Mouse (Mus musculus) testis, adult 2 months (tissue): Measurements from ENCODE around the gene P2rx7. TPM values are rescaled to one million over a fixed set of nuclear protein-coding genes. Genes with fewer than 3 reads are reported as not detected.

Experiments
- H3K27ac ChIP-seq: fragments of 200-500 bp; 2 replicates; pipeline ENCODE4 v1.5.1; 2012; ENCODE audit warnings: low read depth, low read length; ENCODE audit not compliant: control insufficient read depth, insufficient read depth
- H3K27me3 ChIP-seq: fragments of 200-500 bp; 2 replicates; pipeline ENCODE4 v1.6.1; 2012; ENCODE audit warnings: mild to moderate bottlenecking, low read length, moderate library complexity; ENCODE audit not compliant: control insufficient read depth, insufficient read depth
- H3K36me3 ChIP-seq: fragments of 200-500 bp; 2 replicates; pipeline ENCODE4 v1.6.1; 2012; ENCODE audit warnings: mild to moderate bottlenecking, low read length; ENCODE audit not compliant: control insufficient read depth, insufficient read depth
- H3K4me1 ChIP-seq: fragments of 200-500 bp; 2 replicates; pipeline ENCODE4 v1.6.1; 2012; ENCODE audit warnings: low read length; ENCODE audit not compliant: control insufficient read depth, insufficient read depth
- H3K4me3 ChIP-seq: fragments of 200-500 bp; 2 replicates; pipeline ENCODE4 v1.5.1; 2012; ENCODE audit warnings: low read depth, mild to moderate bottlenecking, low read length, moderate library complexity, mixed read lengths; ENCODE audit not compliant: control insufficient read depth
- CTCF ChIP-seq: fragments of 200-500 bp; IDR thresholded peaks from 2 replicates; pipeline ENCODE4 v1.5.1; 2012; ENCODE audit warnings: low read depth, mild to moderate bottlenecking, inconsistent platforms, low read length, moderate library complexity; ENCODE audit not compliant: control insufficient read depth, insufficient read depth, insufficient replicate concordance
- POLR2A ChIP-seq: fragments of 200-500 bp; IDR thresholded peaks from 2 replicates; pipeline ENCODE4 v1.6.1; 2012; ENCODE audit warnings: low read depth, mild to moderate bottlenecking, inconsistent platforms, low read length, moderate library complexity; ENCODE audit not compliant: control insufficient read depth
- polyA plus RNA-seq: library from polyadenylated mRNA; depleted of rRNA; stranded (reverse); fragments of >200 nt; gene quantifications from 2 replicates; pipeline ENCODE4 v1.2.3, GENCODE M21; 2012

Gene P2rx7
- polyA plus RNA-seq, 1 experiment = 5.0 TPM

DNA sequence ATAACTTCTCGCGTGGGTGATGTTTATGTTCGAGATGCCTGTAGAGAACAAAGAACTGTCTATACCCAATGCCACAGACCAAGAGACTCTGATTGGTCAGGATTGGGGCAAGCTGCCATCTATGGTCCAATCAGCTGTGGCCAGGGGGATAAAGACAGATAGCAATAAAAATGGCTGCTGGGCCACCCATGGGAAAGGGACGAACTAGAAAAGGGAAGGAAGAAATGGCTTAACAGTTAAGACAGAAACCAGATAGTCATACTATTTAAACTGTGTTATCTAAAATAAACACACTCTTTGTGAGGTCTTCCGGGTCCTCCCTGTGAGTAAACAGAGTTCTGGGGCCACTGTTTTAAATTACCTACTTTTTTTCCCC lies 57.1 kb downstream of the P2rx7 start:
- no peak for TF ChIP-seq CTCF
- TF ChIP-seq POLR2A = no peak
- Histone ChIP-seq H3K4me3 (no peak overlapping the region), H3K27ac (no peak overlapping the region), H3K4me1 (peaks cover 4% of the 10 kb centered on the region), H3K27me3 (no peaks in the 10 kb centered on the region), H3K36me3 (no peaks in the 10 kb centered on the region)

DNA sequence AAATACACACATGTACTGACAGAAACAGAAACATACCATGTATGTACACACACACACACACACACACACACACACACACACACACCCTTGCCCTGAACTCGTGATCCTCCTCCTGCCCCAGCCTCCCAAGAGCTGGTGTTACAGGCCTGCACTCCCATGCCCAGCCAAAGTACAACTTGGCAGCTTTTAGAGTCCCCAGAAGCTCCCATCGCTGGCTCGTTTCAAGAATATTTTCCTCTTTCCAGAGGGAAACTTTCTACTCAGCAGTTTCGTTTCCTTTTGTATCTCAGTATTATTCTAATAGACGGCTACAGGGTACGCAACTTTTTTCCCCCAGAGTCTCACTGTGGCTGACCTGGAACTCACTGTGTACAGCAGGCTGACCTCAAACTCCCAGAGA lies 58.4 kb downstream of the P2rx7 start:
- H3K36me3 ChIP-seq = no peaks in the 10 kb centered on the region
- no peaks in the 10 kb centered on the region for H3K27me3 ChIP-seq
- TF ChIP-seq POLR2A (no peak), CTCF (no peak)
- no peak overlapping the region for H3K4me3 ChIP-seq
- peaks cover 7% of the 10 kb centered on the region for H3K4me1 ChIP-seq
- peak overlapping the region; percentile 42; the same call in 1 of the 2 replicates for H3K27ac ChIP-seq

DNA sequence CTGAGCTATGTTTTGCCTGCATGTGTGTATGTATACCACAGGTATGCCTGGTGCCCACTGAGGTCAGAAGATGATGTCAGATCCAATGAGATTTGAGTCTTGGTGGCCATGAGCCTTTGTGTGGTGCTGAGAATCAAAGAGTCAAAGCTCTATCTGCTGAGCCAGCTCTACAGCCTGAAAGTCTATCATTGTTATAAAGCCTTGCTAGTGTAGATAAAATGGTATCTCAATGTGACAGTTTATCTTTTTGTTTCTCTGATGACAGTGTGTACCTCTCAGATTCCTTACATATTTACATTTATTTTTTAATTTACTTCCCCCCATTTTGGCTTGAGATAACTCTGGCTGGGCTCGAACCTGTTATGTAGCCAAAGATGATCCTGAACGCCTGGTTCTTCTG lies 59.9 kb downstream of the P2rx7 start:
- Histone ChIP-seq H3K27ac (no peak overlapping the region), H3K36me3 (no peaks in the 10 kb centered on the region), H3K4me1 (peaks cover 7% of the 10 kb centered on the region), H3K4me3 (no peak overlapping the region), H3K27me3 (no peaks in the 10 kb centered on the region)
- TF ChIP-seq POLR2A (no peak), CTCF (no peak)

DNA sequence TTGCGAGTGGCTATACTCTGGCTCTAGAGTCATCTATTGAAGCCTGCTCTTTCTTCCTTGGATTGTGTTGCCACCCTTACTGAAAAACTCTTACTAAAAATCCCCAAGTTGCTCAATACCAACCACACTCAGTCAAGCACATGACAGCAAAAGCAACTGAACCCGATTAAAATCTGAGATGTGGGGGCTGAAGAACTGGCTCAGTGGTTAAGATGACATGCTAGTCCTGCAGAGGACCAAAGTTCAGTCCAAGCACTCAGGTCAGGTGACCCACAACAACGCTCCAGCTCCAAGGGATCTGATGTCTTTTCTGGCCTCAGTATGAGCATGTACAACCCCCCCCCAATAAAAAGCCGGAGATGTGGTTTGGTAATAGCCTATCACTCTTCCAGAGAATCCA lies 60.9 kb downstream of the P2rx7 start:
- no peaks in the 10 kb centered on the region for H3K27me3 ChIP-seq
- TF ChIP-seq POLR2A (no peak), CTCF (no peak)
- H3K27ac ChIP-seq = no peak overlapping the region
- peaks cover 7% of the 10 kb centered on the region for H3K4me1 ChIP-seq
- H3K36me3 ChIP-seq = no peaks in the 10 kb centered on the region
- no peak overlapping the region for H3K4me3 ChIP-seq

DNA sequence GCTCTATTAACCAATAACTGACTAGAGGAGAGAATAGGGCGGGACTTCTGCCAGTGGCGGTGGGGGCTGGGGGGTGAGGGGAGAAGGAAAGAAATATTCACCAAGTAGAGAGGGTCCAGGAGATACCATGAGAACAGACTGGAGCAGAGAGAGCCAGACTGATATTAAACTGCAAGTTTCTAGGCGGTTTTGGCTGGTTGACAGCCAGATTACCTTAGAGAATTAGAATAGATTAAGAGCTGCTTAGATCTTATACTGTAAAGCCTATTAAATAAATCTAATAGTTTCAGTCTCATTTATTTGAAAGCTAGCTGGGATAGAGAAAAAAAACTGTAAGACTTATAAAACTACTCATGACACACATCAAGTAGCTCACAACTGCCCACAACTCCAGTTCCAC lies 61.5 kb downstream of the P2rx7 start:
- H3K4me3 ChIP-seq = no peak overlapping the region
- no peaks in the 10 kb centered on the region for H3K36me3 ChIP-seq
- no peak overlapping the region for H3K27ac ChIP-seq
- peaks cover 7% of the 10 kb centered on the region for H3K4me1 ChIP-seq
- no peak for TF ChIP-seq POLR2A
- TF ChIP-seq CTCF = no peak
- H3K27me3 ChIP-seq = no peaks in the 10 kb centered on the region

DNA sequence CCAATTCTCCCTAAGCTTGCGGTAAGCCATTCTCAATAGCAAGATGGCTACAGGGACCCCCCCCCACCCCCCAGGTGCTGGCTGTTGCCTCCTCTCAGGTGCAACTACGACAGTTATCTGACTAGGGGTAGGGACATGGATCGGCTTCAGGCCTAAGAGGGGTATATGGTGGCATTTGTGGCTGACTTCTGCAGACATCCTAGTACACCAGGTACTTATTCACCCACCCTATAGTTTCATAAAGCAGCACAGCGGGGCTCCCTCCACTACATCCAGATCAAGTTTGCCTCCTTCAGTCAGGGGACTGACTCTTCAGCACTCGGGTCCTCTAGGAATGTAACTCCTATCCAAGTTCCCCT lies 63.2 kb downstream of the P2rx7 start:
- Histone ChIP-seq H3K4me3 (peak overlapping the region; percentile 91), H3K36me3 (no peaks in the 10 kb centered on the region), H3K27ac (peak overlapping the region; percentile 41)

DNA sequence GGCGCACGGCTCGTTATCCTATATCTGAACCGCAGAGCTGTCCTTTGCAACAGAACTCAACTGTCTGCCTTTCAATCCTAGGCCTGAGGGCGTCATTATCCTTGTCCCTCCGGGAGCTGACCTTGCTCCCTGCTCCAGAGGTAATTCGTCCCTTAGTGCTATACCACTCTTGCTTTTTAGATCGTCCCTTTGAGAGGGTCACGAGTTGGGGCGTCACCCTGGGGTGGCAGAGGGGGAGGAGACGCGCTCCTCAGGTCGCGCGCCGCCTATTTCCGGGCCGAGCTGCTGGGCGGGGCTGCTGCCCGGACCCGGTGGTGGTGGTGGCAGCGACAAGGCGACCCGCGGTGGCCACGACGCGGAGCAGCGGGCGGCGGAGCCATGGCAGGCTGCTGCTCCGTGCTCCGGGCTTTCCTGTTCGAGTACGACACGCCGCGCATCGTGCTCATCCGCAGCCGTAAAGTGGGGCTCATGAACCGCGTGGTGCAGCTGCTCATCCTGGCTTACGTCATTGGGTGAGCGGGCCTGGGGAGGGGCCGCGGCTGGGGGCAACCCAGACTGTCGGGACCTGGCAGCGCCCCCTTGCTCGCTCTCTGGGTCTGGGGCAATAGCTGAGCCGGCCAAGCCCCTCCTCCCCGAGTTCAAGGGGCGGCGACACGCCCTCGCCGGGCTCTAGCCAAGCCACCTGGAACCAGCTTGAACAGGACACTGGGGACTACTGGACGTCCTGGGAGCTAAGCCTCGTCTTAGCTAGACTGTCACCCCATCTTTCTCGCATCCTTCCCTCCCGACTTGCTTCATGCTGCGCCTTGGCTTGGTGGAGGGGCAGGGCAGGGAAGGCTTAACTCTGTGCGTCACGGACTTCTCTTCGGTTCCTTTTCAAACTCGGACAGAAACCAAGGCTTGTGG lies 63.8 kb downstream of the P2rx7 start, which contains the start of gene P2rx4:
TSS of gene P2rx4 (plus strand) at position 269 of the 906 bp plus-strand sequence.
- Histone ChIP-seq H3K27me3 (no peaks in the 10 kb centered on the region), H3K4me3 (peak within 1 kb of the TSS; percentile 91), H3K4me1 (peaks cover 7% of the 10 kb centered on the region), H3K27ac (peak within 1 kb of the TSS; percentile 41), H3K36me3 (no peaks in the 10 kb centered on the region)
- peak; percentile 59 for TF ChIP-seq POLR2A
- TF ChIP-seq CTCF = no peak

More for the DNA sequence above, 63.2 kb downstream of the P2rx7 start:
- no peak for TF ChIP-seq CTCF
- TF ChIP-seq POLR2A = no peak
- Histone ChIP-seq H3K4me1 (peaks cover 7% of the 10 kb centered on the region), H3K27me3 (no peaks in the 10 kb centered on the region)

DNA sequence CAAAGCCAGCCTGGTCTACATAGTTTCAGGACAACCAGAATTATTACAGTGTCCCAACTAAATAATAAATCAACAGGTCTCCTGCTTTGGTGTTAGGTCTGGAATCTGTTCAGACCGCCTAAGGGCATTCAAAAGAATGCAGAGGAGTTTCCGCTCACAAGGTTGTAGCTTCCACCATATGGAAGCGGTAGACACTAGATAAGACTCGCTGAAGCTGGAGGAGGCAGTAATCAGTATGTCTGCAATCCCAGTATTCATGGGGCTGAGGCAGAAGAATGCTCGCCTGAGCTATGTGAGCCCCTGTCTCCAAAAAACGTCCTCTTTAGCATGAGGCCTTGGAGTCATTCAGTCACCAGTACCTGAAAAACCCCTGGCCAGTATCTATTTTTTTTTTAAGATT lies 65.1 kb downstream of the P2rx7 start:
- Histone ChIP-seq H3K27ac (no peak overlapping the region), H3K4me1 (peaks cover 7% of the 10 kb centered on the region), H3K4me3 (no peak overlapping the region), H3K36me3 (no peaks in the 10 kb centered on the region), H3K27me3 (no peaks in the 10 kb centered on the region)
- TF ChIP-seq POLR2A (no peak), CTCF (no peak)
